Mouse (Mus musculus) spleen, postnatal 4 days (tissue): Measurements from ENCODE around the gene Vmn1r52.
"Not testable (repeated sequence)": the region's sequence is repeated elsewhere in the genome, so short reads cannot be mapped to it uniquely, and the experiment has no call there.

ENCODE experiments used
- DNase-seq, 2 experiments: peaks; one replicate each; pipeline ENCODE4 v3.0.0; 2022; ENCODE audit warnings: low spot score in 2 of 2

The Vmn1r52 gene

GRCm38 (mm10) chr6:90174508-90174907 lies at the start of gene Vmn1r52:
Gene Vmn1r52 (plus strand): TSS chr6:90174808.
- no peak for DNase-seq

- DNase-seq, result no peak
Observed at GRCm38 (mm10) chr6:90160139-90160538, 14.5 kb upstream of the Vmn1r52 start.

GRCm38 (mm10) chr6:90202493-90202892 lies 27.9 kb downstream of the Vmn1r52 start, which contains the start of gene V1ra8:
Gene V1ra8 (plus strand): TSS chr6:90202793.
- not testable (repeated sequence) for DNase-seq

- no peak for DNase-seq
Observed at GRCm38 (mm10) chr6:90224338-90224737, 49.7 kb downstream of the Vmn1r52 start, which contains the start of gene Vmn1r53. Gene Vmn1r53 (minus strand): TSS chr6:90224438.
